Mouse (Mus musculus) brown adipose tissue, adult 24 weeks (tissue): ENCODE data around the gene Dgkz. TPM values are rescaled to one million over a fixed set of nuclear protein-coding genes. Genes with fewer than 3 reads are reported as not detected.

Experiments
- H3K27ac ChIP-seq: fragments of 200-500 bp; replicated peaks from 2 replicates; pipeline ENCODE4 v1.5.1; 2012; ENCODE audit warnings: low read depth, mild to moderate bottlenecking, low read length
- H3K4me1 ChIP-seq: fragments of 200-500 bp; 2 replicates; pipeline ENCODE4 v1.6.1; 2012; ENCODE audit warnings: low read length, mixed read lengths; ENCODE audit not compliant: control insufficient read depth, insufficient read depth, insufficient read length
- H3K4me3 ChIP-seq: fragments of 200-500 bp; 2 replicates; pipeline ENCODE4 v1.5.1; 2012; ENCODE audit warnings: low read depth, mild to moderate bottlenecking, low read length, moderate library complexity; ENCODE audit not compliant: insufficient read depth
- polyA plus RNA-seq: library from polyadenylated mRNA; stranded (reverse); fragments of >200 nt; gene quantifications from 2 replicates; pipeline ENCODE4 v1.2.4, GENCODE M21; 2012; ENCODE audit not compliant: missing spikeins, insufficient read depth, insufficient read length

Dgkz gene
- 8.1 and 11.2 TPM in 2 replicates for polyA plus RNA-seq

- H3K4me3 ChIP-seq: peak within 1 kb of the TSS; percentile 42
- H3K27ac ChIP-seq: no peak within 1 kb of the TSS
- peaks cover 6% of the 10 kb centered on the region for H3K4me1 ChIP-seq
Measured at GRCm38 (mm10) chr2:91975581-91976541, at the start of gene Dgkz. TSS of gene Dgkz (minus strand) at chr2:91975864.

GRCm38 (mm10) chr2:92025202-92025601 lies 49.5 kb upstream of the Dgkz start:
- Histone ChIP-seq H3K4me3 (no peak overlapping the region), H3K27ac (no peak overlapping the region), H3K4me1 (0 out of 2 replicates have a peak, but pooled peaks cover 3% of the 10 kb centered on the region)

DNA sequence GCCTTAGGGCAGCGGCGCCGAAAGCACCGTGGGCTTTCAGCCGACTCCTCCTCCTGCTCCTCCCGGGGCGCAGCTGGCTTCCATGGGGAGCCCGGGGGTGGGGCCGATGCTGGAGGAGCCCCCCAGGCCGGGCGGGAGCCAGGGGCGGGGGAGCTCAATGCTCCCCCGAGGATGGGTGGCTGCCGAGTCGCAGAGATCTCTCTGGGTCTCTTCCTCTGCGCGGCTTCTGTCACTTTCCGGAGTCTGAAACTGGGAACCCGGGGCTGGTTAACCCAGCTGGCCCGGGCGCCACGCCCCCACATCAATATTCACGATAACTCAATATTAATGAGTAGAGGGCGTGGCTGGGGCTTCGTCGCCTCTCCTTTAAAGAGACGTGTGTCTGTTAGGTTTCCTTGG lies 48.6 kb upstream of the Dgkz start, which contains the start of gene Creb3l1:
Gene Creb3l1, minus strand, starts transcription at position 229 of the 399 bp plus-strand sequence.
- Histone ChIP-seq H3K4me1 (0 out of 2 replicates have a peak, but pooled peaks cover 3% of the 10 kb centered on the region), H3K27ac (no peak within 1 kb of the TSS), H3K4me3 (peak within 1 kb of the TSS; percentile 75)

GRCm38 (mm10) chr2:92023362-92024273 lies 48.0 kb upstream of the Dgkz start:
- H3K27ac ChIP-seq: no peak overlapping the region
- H3K4me1 ChIP-seq: 0 out of 2 replicates have a peak, but pooled peaks cover 3% of the 10 kb centered on the region
- H3K4me3 ChIP-seq: peak overlapping the region; percentile 75

DNA sequence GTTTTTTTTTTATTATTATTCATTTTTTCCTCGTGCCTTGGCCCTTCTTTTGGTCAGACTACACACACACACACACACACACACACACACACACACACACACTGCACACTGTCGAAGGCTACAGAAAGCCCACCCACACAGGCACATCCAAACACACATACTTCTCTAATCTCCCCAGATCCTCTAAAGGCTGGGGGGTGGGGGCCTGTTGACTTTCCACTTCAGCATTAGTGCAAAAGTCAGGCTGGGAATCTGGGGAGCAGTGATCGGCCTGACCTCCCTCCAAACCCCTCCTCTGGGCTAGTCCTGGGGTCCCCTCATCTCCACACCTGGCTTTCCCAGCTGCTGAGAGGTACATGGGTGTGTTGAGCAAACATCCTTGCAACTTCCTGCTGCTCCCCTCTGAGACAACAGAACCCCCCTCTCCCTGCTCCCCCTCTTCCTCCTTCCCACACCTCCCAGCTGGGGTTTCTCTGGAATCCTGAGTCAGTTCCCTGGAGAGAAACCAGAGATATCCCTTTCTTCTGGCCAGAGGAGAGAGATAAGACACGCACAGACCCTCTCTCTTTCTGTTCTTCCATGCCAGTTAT lies 45.1 kb upstream of the Dgkz start:
- Histone ChIP-seq H3K4me1 (0 out of 2 replicates have a peak, but pooled peaks cover 3% of the 10 kb centered on the region), H3K27ac (no peak overlapping the region), H3K4me3 (no peak overlapping the region)

DNA sequence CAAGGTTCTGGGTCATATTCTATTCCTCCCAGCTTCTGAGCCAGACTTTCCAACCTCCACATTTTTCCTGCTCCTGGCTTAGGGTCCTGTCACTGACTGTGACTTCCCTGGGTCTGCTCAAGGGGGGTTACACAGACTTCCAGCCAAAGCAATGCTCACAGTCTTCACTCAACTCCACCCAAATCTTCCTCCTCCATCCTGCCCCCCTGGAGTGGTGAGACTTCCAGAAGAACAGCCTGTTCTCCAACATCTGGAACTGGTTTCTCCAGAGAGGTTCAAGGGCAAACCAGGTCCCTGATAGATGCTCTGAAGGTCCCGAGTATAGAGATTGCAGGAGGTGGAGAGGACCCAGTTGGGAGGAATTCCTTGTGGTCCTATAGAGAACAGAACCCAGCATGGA lies 41.8 kb upstream of the Dgkz start:
- Histone ChIP-seq H3K4me1 (peaks cover 13% of the 10 kb centered on the region), H3K27ac (no peak overlapping the region), H3K4me3 (no peak overlapping the region)

DNA sequence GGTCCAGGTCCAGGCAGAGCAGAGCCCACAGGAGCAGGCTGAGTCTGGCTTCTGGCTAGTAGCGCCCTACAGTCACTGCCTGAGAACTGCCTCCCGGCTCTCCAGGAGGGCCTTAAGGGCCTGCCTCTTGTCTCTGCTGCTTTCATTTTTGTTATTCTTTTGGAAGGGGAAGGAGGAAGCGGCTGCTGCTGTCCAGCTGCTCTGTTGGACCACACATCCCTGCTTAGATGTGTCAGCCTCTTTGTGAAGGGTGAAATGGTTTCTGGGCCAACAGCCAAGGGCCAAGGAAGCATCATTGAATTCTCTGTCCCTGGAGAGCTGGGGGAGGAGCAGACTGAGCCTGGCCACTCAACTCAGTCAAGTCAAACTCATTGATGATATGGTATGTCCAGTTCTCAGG lies 41.3 kb upstream of the Dgkz start:
- Histone ChIP-seq H3K4me3 (no peak overlapping the region), H3K27ac (0 out of 2 replicates have a peak overlapping the region, but pooled peaks have one; percentile 36), H3K4me1 (peaks cover 14% of the 10 kb centered on the region)

GRCm38 (mm10) chr2:92014891-92015290 lies 39.2 kb upstream of the Dgkz start:
- Histone ChIP-seq H3K27ac (no peak overlapping the region), H3K4me1 (peaks cover 23% of the 10 kb centered on the region), H3K4me3 (no peak overlapping the region)

DNA sequence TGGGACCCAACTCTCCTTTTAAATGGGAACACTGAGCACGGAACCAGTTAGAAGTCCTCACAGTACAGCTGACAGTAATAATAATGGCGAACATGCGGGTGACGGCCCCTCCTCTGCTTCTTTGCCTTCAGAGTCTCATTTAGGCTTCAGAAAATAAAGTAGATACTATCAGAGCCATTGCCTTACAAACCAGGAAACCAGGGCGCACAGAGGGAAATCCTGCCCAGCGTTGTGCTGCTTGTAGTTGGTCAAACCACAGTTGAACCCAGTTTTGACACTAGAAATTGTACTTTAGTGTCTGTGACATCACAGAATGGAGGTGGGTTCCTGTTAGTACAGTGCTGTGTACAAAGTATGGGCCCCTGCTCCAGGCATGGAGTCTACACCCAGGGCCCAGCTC lies 38.6 kb upstream of the Dgkz start:
- H3K27ac ChIP-seq: no peak overlapping the region
- peaks cover 23% of the 10 kb centered on the region for H3K4me1 ChIP-seq
- no peak overlapping the region for H3K4me3 ChIP-seq

GRCm38 (mm10) chr2:92012768-92013445 lies 37.2 kb upstream of the Dgkz start:
- peaks cover 23% of the 10 kb centered on the region for H3K4me1 ChIP-seq
- no peak overlapping the region for H3K4me3 ChIP-seq
- no peak overlapping the region for H3K27ac ChIP-seq

GRCm38 (mm10) chr2:92011424-92012353 lies 36.0 kb upstream of the Dgkz start:
- H3K4me1 ChIP-seq: peaks cover 23% of the 10 kb centered on the region
- peak overlapping the region; percentile 17; the same call in 1 of the 2 replicates for H3K27ac ChIP-seq
- H3K4me3 ChIP-seq: no peak overlapping the region

GRCm38 (mm10) chr2:92008623-92009404 lies 33.1 kb upstream of the Dgkz start:
- Histone ChIP-seq H3K4me3 (peak overlapping the region; percentile 64), H3K27ac (peak overlapping the region; percentile 61; the same call in 1 of the 2 replicates), H3K4me1 (peaks cover 18% of the 10 kb centered on the region)
